Mouse (Mus musculus): Measurements from ENCODE around the gene Pacs2.

Gene Pacs2

GRCm38 (mm10) chr12:113090053-113090452, 75.7 kb downstream of the Pacs2 start:
- DNase-seq, result no peak

- DNase-seq, result peak in 1 of 2 experiments; percentile 39
Measured at GRCm38 (mm10) chr12:113097040-113097439, 82.7 kb downstream of the Pacs2 start.

GRCm38 (mm10) chr12:113097749-113098281, 83.5 kb downstream of the Pacs2 start, which contains the start of gene Mta1:
Gene Mta1 (plus strand): TSS chr12:113098278.
- DNase-seq, result peak; percentile 66 to 72

- DNase-seq, result peak; percentile 47 to 60
Measured at GRCm38 (mm10) chr12:113098530-113099151, 84.3 kb downstream of the Pacs2 start.

GRCm38 (mm10) chr12:113099470-113100237, 85.3 kb downstream of the Pacs2 start:
- no peak for DNase-seq

GRCm38 (mm10) chr12:113100448-113101076, 86.3 kb downstream of the Pacs2 start:
- peak; percentile 65 to 72 for DNase-seq

GRCm38 (mm10) chr12:113101251-113101960, 87.1 kb downstream of the Pacs2 start:
- DNase-seq, result no peak

GRCm38 (mm10) chr12:113102461-113102860, 88.2 kb downstream of the Pacs2 start:
- peak; percentile 75 to 80 for DNase-seq

GRCm38 (mm10) chr12:113103846-113104451, 89.6 kb downstream of the Pacs2 start:
- peak; percentile 40 to 68 for DNase-seq

GRCm38 (mm10) chr12:113106386-113106785, 92.1 kb downstream of the Pacs2 start:
- DNase-seq, result no peak

GRCm38 (mm10) chr12:113107431-113108124, 93.3 kb downstream of the Pacs2 start:
- DNase-seq, result no peak

- no peak for DNase-seq
Measured at GRCm38 (mm10) chr12:113108528-113109283, 94.4 kb downstream of the Pacs2 start.

- no peak for DNase-seq
Measured at GRCm38 (mm10) chr12:113109801-113110200, 95.5 kb downstream of the Pacs2 start.

- no peak for DNase-seq
Measured at GRCm38 (mm10) chr12:113114141-113114540, 99.8 kb downstream of the Pacs2 start.

- DNase-seq, result no peak
Measured at GRCm38 (mm10) chr12:113114856-113115538, 100.7 kb downstream of the Pacs2 start.

GRCm38 (mm10) chr12:113119516-113120410, 105.5 kb downstream of the Pacs2 start:
- peak; percentile 92 to 95 for DNase-seq
